Mouse (Mus musculus): ENCODE data around the gene Ing2.

DNA sequence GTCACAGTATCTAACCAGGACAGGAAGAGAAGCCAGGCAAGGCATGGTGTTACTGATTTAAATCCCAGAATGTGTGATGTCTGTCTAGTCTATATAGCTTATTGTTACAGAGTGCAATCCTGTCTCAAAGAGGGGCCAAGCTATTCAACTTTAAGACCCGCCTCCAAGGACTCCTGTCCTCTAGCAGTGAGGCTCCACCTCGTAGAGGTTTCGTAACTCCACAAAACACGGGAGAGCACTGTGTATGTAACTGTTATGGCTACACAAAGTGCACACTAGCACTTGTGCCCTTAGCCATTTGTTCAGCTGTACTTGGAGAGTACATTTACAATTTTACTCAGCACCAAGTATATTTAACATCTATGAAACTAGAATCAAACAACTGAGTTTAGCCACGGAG lies 32.8 kb upstream of the Ing2 start:
- TF ChIP-seq CTCF (IDR thresholded peaks at IDR 0.05; ENCODE audit: borderline replicate concordance, insufficient read depth, low read depth, low read length), result no peak
- TF ChIP-seq POLR2A (IDR thresholded peaks at IDR 0.05; ENCODE audit: borderline replicate concordance, insufficient read depth, low read length), result no peak
